Mouse (Mus musculus) kidney, adult 8-10 months (tissue): ENCODE results near the gene Ankib1.
"Not testable (repeated sequence)": the region's sequence is repeated elsewhere in the genome, so short reads cannot be mapped to it uniquely, and the experiment has no call there.

ENCODE experiments used
- DNase-seq, 2 experiments: peaks; one replicate each; pipeline ENCODE4 v3.0.0; 2022

The Ankib1 gene

GRCm38 (mm10) chr5:3723415-3723814, 79.3 kb downstream of the Ankib1 start:
- no peak for DNase-seq

GRCm38 (mm10) chr5:3722873-3723272, 79.9 kb downstream of the Ankib1 start:
- DNase-seq: no peak

GRCm38 (mm10) chr5:3719371-3719770, 83.4 kb downstream of the Ankib1 start:
- no peak for DNase-seq

- no peak for DNase-seq
Measured at GRCm38 (mm10) chr5:3715800-3716199, 86.9 kb downstream of the Ankib1 start.

- DNase-seq: no peak
Measured at GRCm38 (mm10) chr5:3702180-3702579, 100.5 kb downstream of the Ankib1 start.

- DNase-seq: no peak
Measured at GRCm38 (mm10) chr5:3700025-3700424, 102.7 kb downstream of the Ankib1 start.

- DNase-seq: no peak
Measured at GRCm38 (mm10) chr5:3696031-3696430, 106.7 kb downstream of the Ankib1 start.

- no peak for DNase-seq
Measured at GRCm38 (mm10) chr5:3695191-3695590, 107.5 kb downstream of the Ankib1 start.

GRCm38 (mm10) chr5:3692956-3693355, 109.8 kb downstream of the Ankib1 start:
- DNase-seq: no peak

- DNase-seq: no peak
Measured at GRCm38 (mm10) chr5:3691283-3691682, 111.4 kb downstream of the Ankib1 start.

- no peak for DNase-seq
Measured at GRCm38 (mm10) chr5:3688298-3688697, 114.4 kb downstream of the Ankib1 start.

- DNase-seq: no peak
Measured at GRCm38 (mm10) chr5:3669938-3670554, 132.7 kb downstream of the Ankib1 start.

GRCm38 (mm10) chr5:3666585-3666984, 136.1 kb downstream of the Ankib1 start:
- DNase-seq: no peak

- DNase-seq: no peak
Measured at GRCm38 (mm10) chr5:3665225-3665624, 137.5 kb downstream of the Ankib1 start.

GRCm38 (mm10) chr5:3657085-3657484, 145.6 kb downstream of the Ankib1 start, which contains the start of gene Gatad1:
Gene Gatad1 (minus strand): TSS chr5:3657185.
- DNase-seq: no peak

- DNase-seq: no peak
Measured at GRCm38 (mm10) chr5:3653801-3654200, 148.9 kb downstream of the Ankib1 start.

- DNase-seq: not testable (repeated sequence)
Measured at GRCm38 (mm10) chr5:3652903-3653575, 149.7 kb downstream of the Ankib1 start.

GRCm38 (mm10) chr5:3651621-3652020, 151.1 kb downstream of the Ankib1 start:
- DNase-seq: no peak

GRCm38 (mm10) chr5:3650881-3651280, 151.8 kb downstream of the Ankib1 start, which contains the start of gene Tmbim7:
Gene Tmbim7 (plus strand): TSS chr5:3651181.
- DNase-seq: no peak

- peak in 1 of 2 experiments; percentile 18 for DNase-seq
Measured at GRCm38 (mm10) chr5:3648849-3649210, 153.9 kb downstream of the Ankib1 start.

GRCm38 (mm10) chr5:3648206-3648848, 154.4 kb downstream of the Ankib1 start:
- peak in 1 of 2 experiments; percentile 42 for DNase-seq

- DNase-seq: peak; percentile 93 to 94
Measured at GRCm38 (mm10) chr5:3647708-3648121, 155.0 kb downstream of the Ankib1 start.

- peak; percentile 32 to 48 for DNase-seq
Measured at GRCm38 (mm10) chr5:3646991-3647707, 155.6 kb downstream of the Ankib1 start.
